Mouse (Mus musculus): ENCODE measurements at regions not wholly inside any gene's neighbourhood (a gene's known extent, or its start where the extent isn't known, plus 50 kb on each side); places are given as distances from the start of the nearest gene placed in this dataset.
A peak's percentile ranks its signal among the peaks of the same experiment; 100 is the strongest.

GRCm38 (mm10) chr6:143372487-143372886 lies 205.5 kb downstream of the Etnk1 start:
- DNase-seq (ENCODE audit: low spot score in 2 of 2), result no peak

GRCm38 (mm10) chr6:143373686-143374273 lies 206.8 kb downstream of the Etnk1 start:
- peak in 1 of 2 experiments; percentile 69 for DNase-seq (ENCODE audit: low spot score in 2 of 2)

- DNase-seq (ENCODE audit: low spot score in 2 of 2), result peak in 1 of 2 experiments; percentile 11
Observed at GRCm38 (mm10) chr6:143375951-143376713, 209.1 kb downstream of the Etnk1 start.

- no peak for DNase-seq (ENCODE audit: low spot score in 2 of 2)
Observed at GRCm38 (mm10) chr6:143377121-143377520, 210.1 kb downstream of the Etnk1 start.

GRCm38 (mm10) chr6:143378126-143378525 lies 211.1 kb downstream of the Etnk1 start:
- DNase-seq (ENCODE audit: low spot score in 2 of 2), result no peak

- no peak for DNase-seq (ENCODE audit: low spot score in 2 of 2)
Observed at GRCm38 (mm10) chr6:143380490-143380889, 213.5 kb downstream of the Etnk1 start.

GRCm38 (mm10) chr6:143386597-143387450 lies 219.8 kb downstream of the Etnk1 start:
- DNase-seq (ENCODE audit: low spot score in 2 of 2), result no peak

GRCm38 (mm10) chr6:143393543-143394207 lies 226.7 kb downstream of the Etnk1 start:
- DNase-seq (ENCODE audit: low spot score in 2 of 2), result no peak

- no peak for DNase-seq (ENCODE audit: low spot score in 2 of 2)
Observed at GRCm38 (mm10) chr6:143394377-143394776, 227.4 kb downstream of the Etnk1 start.

GRCm38 (mm10) chr6:143401436-143401835 lies 234.4 kb downstream of the Etnk1 start:
- no peak for DNase-seq (ENCODE audit: low spot score in 2 of 2)

GRCm38 (mm10) chr6:143401921-143402320 lies 234.9 kb downstream of the Etnk1 start:
- no peak for DNase-seq (ENCODE audit: low spot score in 2 of 2)

GRCm38 (mm10) chr6:143402766-143403165 lies 235.7 kb downstream of the Etnk1 start:
- DNase-seq (ENCODE audit: low spot score in 2 of 2), result no peak

- DNase-seq (ENCODE audit: low spot score in 2 of 2), result no peak
Observed at GRCm38 (mm10) chr6:143404521-143404920, 237.5 kb downstream of the Etnk1 start.

GRCm38 (mm10) chr6:143412056-143412455 lies 245.0 kb downstream of the Etnk1 start:
- no peak for DNase-seq (ENCODE audit: low spot score in 2 of 2)

- no peak for DNase-seq (ENCODE audit: low spot score in 2 of 2)
Observed at GRCm38 (mm10) chr6:143412721-143413120, 245.7 kb downstream of the Etnk1 start.

- DNase-seq (ENCODE audit: low spot score in 2 of 2), result peak; percentile 73 to 91
Observed at GRCm38 (mm10) chr6:143414590-143415382, 247.8 kb downstream of the Etnk1 start.

- peak; percentile 44 to 62 for DNase-seq (ENCODE audit: low spot score in 2 of 2)
Observed at GRCm38 (mm10) chr6:143415383-143415778, 248.4 kb downstream of the Etnk1 start.

- DNase-seq (ENCODE audit: low spot score in 2 of 2), result no peak
Observed at GRCm38 (mm10) chr6:143419872-143420271, 252.9 kb downstream of the Etnk1 start.

- DNase-seq (ENCODE audit: low spot score in 2 of 2), result peak in 1 of 2 experiments; percentile 19
Observed at GRCm38 (mm10) chr6:143423026-143423425, 256.0 kb downstream of the Etnk1 start.

- peak in 1 of 2 experiments; percentile 20 for DNase-seq (ENCODE audit: low spot score in 2 of 2)
Observed at GRCm38 (mm10) chr6:143425182-143425829, 258.3 kb downstream of the Etnk1 start.

Measured in layer of hippocampus, adult 18-20 months (tissue).